Mouse (Mus musculus) CD4-positive, CD25-positive, alpha-beta regulatory T cell, adult 2 months (primary cell): ENCODE measurements at regions not wholly inside any gene's neighbourhood (a gene's known extent, or its start where the extent isn't known, plus 50 kb on each side); places are given as distances from the start of the nearest gene placed in this dataset.

Experiments
- DNase-seq: peaks from one replicate; pipeline ENCODE4 v3.0.0-alpha.2; 2012; ENCODE audit warnings: low read depth, low spot score

DNA sequence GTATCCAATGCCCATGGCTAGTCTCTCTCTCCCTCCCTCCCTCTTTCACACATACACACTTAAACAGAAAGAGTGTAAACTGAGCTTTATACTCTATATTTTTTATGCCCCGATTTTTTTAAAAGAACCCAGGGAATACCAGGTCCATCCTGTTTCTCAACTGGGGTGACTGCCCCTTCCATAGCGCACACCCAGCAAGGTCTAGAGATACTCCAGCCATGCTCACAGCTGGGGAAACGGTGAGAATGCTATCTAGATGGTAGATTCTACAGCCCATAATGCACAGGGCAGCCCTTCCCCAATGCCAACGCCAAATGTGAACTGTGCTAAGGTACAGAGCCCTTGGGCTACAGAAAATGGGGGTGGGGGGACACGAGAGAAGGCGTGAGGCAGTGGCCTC lies 51.2 kb upstream of the Tln2 start:
- DNase-seq = no peak

- DNase-seq = no peak
Measured at GRCm38 (mm10) chr9:67611676-67612075, 52.2 kb upstream of the Tln2 start.

DNA sequence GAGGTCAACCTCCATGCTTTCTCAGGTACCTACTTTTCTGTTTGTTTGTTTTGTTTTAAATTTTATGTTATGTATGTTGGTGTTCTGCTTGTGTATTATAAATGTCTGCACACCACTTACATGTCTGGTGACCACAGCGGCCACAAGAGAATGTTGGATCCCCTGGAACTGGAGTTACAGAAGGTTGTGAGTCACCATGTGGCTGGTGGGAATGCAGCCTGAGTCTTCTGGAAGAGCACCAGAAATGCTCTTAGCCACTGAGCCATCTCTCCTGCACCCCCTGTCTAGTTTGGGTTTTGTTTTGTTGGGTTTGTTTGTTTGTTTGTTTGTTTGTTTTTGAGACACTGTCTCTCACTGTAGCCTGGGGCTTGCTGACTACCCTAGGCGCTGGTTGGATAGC lies 52.6 kb upstream of the Tln2 start:
- DNase-seq = no peak

DNA sequence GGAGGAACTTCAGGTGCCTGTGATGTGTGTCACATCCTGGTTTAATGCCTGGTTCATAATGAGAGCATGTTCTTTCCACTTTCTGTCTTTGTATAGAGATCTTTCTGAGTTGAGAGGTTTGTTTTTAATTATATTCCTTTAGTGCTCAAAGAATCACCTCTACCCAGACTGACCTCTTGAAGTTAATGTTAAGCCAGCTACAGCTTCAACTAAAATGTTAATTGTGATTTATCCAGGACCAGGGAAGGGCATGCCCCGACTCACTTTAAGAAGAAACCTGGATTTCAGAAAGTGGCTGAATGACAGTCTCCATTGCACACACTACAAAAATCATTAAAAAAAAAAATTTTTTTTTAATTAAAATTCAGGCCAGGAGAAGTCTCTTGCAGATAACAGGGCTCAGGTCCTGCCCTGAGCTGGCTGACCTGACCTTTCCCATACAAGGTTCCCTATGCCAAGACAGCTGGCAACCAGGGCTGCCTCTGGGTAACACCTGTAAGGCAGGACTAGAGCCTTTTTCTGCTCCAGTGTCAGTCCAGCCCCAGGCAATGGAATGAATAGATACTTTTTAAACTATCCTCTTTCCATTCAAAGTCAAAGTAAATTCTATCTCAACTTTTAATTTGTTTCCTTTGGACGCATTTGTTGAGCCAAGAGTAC lies 54.7 kb upstream of the Tln2 start:
- no peak for DNase-seq

DNA sequence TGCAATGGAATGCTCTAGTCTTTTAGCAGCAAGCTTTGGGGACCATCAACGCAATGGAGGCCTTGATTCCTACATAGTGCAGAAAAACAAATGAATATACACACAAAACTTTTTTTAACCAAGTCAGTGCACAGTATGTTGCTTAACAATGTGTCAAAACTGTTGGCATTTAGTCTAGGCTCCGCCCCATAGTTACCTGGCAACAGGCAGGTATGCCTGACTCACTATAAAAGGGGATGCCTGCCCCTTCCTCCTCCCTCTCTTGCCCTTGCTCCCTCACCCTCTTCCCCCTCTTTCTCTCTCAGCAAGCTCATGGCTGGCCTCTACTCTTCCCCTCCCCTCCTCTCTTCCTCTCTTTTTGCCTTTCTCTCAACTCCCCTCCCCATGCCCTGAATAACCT lies 56.7 kb upstream of the Tln2 start:
- no peak for DNase-seq

GRCm38 (mm10) chr9:67617341-67618217 lies 58.1 kb upstream of the Tln2 start:
- DNase-seq = no peak

DNA sequence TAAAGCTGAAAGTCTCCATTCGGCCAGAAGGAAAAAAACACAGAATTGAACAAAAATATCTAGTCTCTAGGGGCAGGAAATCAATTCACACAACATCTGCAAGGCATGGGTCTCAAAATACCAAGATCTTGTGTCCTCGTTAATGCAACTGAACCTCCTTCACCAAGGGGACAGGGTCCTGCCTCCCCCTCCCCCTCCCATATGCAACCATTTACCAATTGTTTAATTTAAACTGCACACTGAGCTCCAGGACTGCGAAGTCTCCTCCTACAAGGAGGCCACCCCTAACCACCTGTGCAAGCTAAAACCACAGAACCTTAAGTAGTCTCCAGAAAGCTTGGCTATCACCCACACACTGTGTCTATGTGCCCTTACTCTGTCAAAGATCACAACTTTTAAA lies 61.4 kb upstream of the Tln2 start:
- no peak for DNase-seq

DNA sequence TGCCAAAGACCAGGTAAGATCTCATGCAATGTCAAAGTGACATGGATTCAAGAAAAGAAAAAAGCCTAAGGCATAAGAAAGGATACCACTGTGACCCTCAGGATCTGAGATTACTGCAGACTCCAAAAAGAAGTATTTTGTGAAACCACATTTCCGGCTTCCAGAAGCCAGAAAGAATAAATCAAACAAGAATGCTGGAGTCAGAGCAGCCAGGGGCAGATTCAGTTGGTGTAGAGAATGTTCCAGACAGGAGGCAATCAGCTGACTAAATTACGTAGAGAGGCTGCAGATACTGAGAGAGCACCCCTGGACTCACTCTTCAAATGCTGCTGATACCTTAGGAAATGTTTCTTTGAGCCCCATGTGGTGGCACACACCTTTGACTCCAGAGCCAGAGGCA lies 67.7 kb upstream of the Tln2 start:
- no peak for DNase-seq

DNA sequence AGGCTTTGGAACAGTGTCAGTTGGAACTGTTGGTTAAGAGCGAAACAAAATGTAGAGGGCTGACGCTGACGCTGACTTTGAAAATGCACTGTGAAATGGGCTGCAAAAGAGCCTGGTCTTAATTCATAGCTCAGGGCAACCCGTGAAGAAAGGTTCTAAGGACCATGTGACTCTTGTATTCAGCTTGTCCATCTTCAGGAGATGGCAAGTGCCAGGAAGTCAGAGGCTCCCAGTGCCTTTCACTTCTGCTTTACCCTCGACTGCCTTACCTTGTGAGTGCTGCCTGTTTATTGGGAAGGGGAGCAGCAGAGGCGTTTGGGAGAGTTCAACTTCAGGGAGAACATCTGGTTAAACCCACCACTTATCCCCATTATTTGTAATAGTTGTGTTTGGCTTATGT lies 70.1 kb upstream of the Tln2 start:
- no peak for DNase-seq

DNA sequence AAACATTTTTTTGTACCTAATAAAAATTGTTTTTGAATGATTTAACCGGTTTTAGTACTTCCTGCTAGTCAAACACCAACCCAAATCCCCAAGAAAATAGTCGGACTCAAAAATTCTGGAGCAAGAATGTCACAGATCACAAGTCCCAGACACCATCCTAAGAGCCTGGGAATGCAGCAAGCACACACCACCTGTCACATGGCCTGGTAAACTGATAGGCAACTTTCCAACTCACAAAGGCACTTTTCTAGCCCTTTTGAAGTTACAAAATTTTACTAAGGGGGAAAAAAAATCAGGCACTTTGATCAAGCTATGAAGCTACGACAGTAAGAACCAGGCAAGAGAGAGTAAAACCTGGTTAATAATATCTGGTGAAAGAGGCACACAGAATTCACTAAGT lies 70.7 kb upstream of the Tln2 start:
- DNase-seq = no peak

- DNase-seq = no peak
Measured at GRCm38 (mm10) chr9:67631741-67632243, 72.3 kb upstream of the Tln2 start.

- DNase-seq = no peak
Measured at GRCm38 (mm10) chr9:67632521-67633025, 73.1 kb upstream of the Tln2 start.

GRCm38 (mm10) chr9:67633026-67633741 lies 73.7 kb upstream of the Tln2 start:
- DNase-seq = no peak

- peak; percentile 23 for DNase-seq
Measured at GRCm38 (mm10) chr9:67633761-67634441, 74.4 kb upstream of the Tln2 start.

DNA sequence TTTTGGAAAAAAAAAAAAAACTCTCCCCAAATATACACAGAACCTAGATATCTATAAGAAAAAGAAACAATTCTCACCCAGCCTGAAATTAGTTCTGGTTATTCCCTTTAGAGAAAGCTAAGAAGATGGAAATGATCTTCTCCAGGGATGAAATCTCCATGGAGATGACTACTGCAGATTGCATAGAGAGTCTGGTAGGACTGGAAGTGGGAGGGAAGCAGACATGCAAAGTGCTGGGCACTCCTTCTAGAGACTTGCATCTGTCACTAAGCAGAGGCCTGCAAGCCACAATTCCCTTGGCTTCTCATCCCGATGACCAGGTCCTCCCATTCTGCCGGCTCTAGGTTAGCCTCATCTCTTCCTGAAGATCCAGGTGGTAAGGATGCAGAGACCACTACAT lies 87.3 kb upstream of the Tln2 start:
- no peak for DNase-seq

GRCm38 (mm10) chr9:67664773-67665172 lies 94.5 kb upstream of the C2cd4b start:
- DNase-seq = no peak

GRCm38 (mm10) chr9:67670261-67671020 lies 88.8 kb upstream of the C2cd4b start:
- DNase-seq = no peak

DNA sequence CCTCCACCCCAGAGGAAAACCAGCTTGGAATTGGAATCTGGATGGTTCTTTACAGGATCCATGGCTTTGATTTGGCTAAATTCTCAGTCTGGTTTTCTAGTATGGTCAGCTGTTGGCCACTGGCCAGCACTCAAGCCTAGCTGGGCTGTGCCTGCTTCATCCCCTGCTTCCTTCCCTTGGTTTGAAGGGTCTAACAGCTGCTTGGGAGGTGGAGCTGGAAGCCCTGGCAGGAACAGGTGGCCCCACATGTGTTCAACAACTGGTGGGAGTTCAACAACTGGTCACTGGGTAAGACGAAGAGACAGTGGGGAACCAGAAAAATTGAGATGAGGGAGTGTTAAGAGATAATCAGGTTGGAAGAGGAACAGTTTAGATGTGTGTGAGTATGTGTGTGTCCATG lies 82.3 kb upstream of the C2cd4b start:
- DNase-seq = no peak

DNA sequence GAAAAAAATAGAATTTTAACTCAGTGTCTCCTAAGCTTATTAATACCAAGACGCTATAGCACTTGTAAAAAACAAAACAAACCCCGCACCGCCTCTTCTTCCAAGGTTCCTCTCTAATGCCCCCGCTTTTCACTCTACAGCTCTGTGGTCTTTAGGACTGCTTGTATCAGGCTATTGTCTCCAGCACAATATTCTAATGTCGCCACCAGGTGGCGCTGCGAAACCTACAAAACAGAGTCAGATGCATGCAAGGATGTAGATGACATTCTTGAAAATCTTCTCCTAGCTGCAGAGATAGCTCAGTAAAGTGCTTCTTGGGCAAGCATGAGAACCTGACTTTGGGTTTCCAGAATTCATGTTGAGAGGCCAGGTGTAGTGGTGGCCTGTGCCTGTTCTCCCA lies 75.9 kb upstream of the C2cd4b start:
- DNase-seq = peak; percentile 70

DNA sequence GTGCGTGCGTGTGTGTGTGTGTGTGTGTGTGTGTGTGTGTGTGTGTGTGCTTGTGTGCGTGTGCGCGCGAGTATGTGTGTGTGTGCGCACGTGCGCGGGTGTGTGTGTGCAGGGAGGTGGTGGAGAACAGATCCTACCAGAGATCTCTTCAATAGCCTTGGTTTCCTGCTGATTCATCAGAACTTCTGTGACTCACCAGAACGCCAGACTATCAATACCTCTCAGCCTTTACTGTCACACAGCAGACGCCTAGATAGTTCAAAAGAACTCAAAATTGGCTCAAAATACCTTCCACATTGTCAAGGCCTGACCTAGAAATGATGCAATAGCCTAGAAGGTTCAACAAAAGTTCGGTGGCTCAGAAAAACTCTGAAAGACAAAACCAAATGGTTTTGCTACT lies 66.8 kb upstream of the C2cd4b start:
- no peak for DNase-seq

DNA sequence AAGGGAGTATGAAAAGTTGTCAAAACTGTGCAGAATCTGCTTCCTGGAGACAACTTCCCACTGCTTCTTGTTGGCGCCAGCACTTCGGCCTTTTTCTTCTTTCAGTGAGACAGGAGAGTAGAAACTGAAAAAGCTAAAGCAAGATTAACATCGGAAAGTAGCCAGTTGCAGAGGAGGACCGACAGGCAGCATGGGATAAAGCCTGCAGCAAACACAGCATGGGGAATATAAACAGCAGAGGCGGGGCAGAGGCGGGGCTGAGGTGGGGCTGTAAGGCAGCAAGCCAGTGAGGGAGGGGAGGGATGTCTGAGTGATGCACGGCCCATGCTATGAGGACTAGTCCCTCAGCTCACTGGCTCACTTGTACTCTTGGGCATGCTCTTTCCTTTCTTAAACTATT lies 65.5 kb upstream of the C2cd4b start:
- no peak for DNase-seq
